Mouse (Mus musculus): ENCODE results near the gene R3hdm4. TPM values are rescaled to one million over a fixed set of nuclear protein-coding genes. Genes with fewer than 3 reads are reported as not detected.
A peak's percentile ranks its signal among the peaks of the same experiment; 100 is the strongest.
"Not testable (repeated sequence)": the region's sequence is repeated elsewhere in the genome, so short reads cannot be mapped to it uniquely, and the experiment has no call there.

Gene R3hdm4
- polyA plus RNA-seq, 1 experiment from 2014 or later: 126 TPM

GRCm38 (mm10) chr10:79906712-79907111 is 14.3 kb downstream of the R3hdm4 start:
- H3K36me3 ChIP-seq: peaks cover 70% of the 10 kb centered on the region
- H3K4me1 ChIP-seq: peaks cover 32% of the 10 kb centered on the region
- no peak overlapping the region for H3K4me3 ChIP-seq

GRCm38 (mm10) chr10:79900951-79901410 is 20.0 kb downstream of the R3hdm4 start:
- 13% methylated on average over 2 of the region's 2 CpGs for WGBS
- Histone ChIP-seq H3K27ac (replicated peaks) (no peak overlapping the region), H3K4me3 (no peak overlapping the region), H3K4me1 (peaks cover 33% of the 10 kb centered on the region), H3K36me3 (peaks cover 86% of the 10 kb centered on the region), H3K27me3 (ENCODE audit: low read depth, poor library complexity, severe bottlenecking) (peaks cover 82% of the 10 kb centered on the region), H3K9me3 (replicated peaks) (no peaks in the 10 kb centered on the region)
- peak; percentile 51 for DNase-seq (ENCODE audit: low spot score)

More at GRCm38 (mm10) chr10:79906712-79907111, 14.3 kb downstream of the R3hdm4 start:
- H3K9me3 ChIP-seq (replicated peaks): no peaks in the 10 kb centered on the region
- WGBS: 91% methylated on average over 9 of the region's 9 CpGs
- peaks cover 39% of the 10 kb centered on the region for H3K27me3 ChIP-seq (ENCODE audit: low read depth, poor library complexity, severe bottlenecking)
- no peak overlapping the region for H3K27ac ChIP-seq (replicated peaks)
- DNase-seq (ENCODE audit: low spot score): no peak

GRCm38 (mm10) chr10:79897316-79898245 is 23.4 kb downstream of the R3hdm4 start:
- H3K4me3 ChIP-seq: no peak overlapping the region
- peaks cover 32% of the 10 kb centered on the region for H3K4me1 ChIP-seq
- H3K27me3 ChIP-seq (ENCODE audit: low read depth, poor library complexity, severe bottlenecking): peaks cover 69% of the 10 kb centered on the region
- peaks cover 74% of the 10 kb centered on the region for H3K36me3 ChIP-seq
- no peak overlapping the region for H3K27ac ChIP-seq (replicated peaks)
- 54% methylated on average over 20 of the region's 20 CpGs for whole genome bisulfite sequencing
- H3K9me3 ChIP-seq (replicated peaks): no peaks in the 10 kb centered on the region
- no peak for DNase-seq (ENCODE audit: low spot score)

- 92% methylated on average over 13 of the region's 13 CpGs for WGBS
- H3K9me3 ChIP-seq (replicated peaks): no peaks in the 10 kb centered on the region
- H3K27ac ChIP-seq (replicated peaks): no peak overlapping the region
- peaks cover 62% of the 10 kb centered on the region for H3K27me3 ChIP-seq (ENCODE audit: low read depth, poor library complexity, severe bottlenecking)
- H3K4me1 ChIP-seq: peaks cover 26% of the 10 kb centered on the region
- no peak for DNase-seq (ENCODE audit: low spot score)
- peaks cover 68% of the 10 kb centered on the region for H3K36me3 ChIP-seq
- H3K4me3 ChIP-seq: no peak overlapping the region
These were observed 24.2 kb downstream of the R3hdm4 start for GRCm38 (mm10) chr10:79896814-79897213.

GRCm38 (mm10) chr10:79896306-79896705 is 24.7 kb downstream of the R3hdm4 start:
- H3K9me3 ChIP-seq (replicated peaks): no peaks in the 10 kb centered on the region
- H3K27me3 ChIP-seq (ENCODE audit: low read depth, poor library complexity, severe bottlenecking): peaks cover 60% of the 10 kb centered on the region
- no peak overlapping the region for H3K27ac ChIP-seq (replicated peaks)
- H3K36me3 ChIP-seq: peaks cover 62% of the 10 kb centered on the region
- 95% methylated on average over 16 of the region's 16 CpGs for WGBS
- H3K4me1 ChIP-seq: peaks cover 21% of the 10 kb centered on the region
- no peak overlapping the region for H3K4me3 ChIP-seq
- no peak for DNase-seq (ENCODE audit: low spot score)

- 47% methylated on average over 22 of the region's 22 CpGs for WGBS
- H3K27ac ChIP-seq (replicated peaks); H3K4me3 ChIP-seq; H3K4me1 ChIP-seq; H3K9me3 ChIP-seq (replicated peaks): not testable (repeated sequence)
- peaks cover 46% of the 10 kb centered on the region for H3K27me3 ChIP-seq (ENCODE audit: low read depth, poor library complexity, severe bottlenecking)
- H3K36me3 ChIP-seq: peaks cover 37% of the 10 kb centered on the region
- peak; percentile 84 for DNase-seq (ENCODE audit: low spot score)
These were observed 28.4 kb downstream of the R3hdm4 start for GRCm38 (mm10) chr10:79892451-79893118.

GRCm38 (mm10) chr10:79890670-79891069 is 30.3 kb downstream of the R3hdm4 start, which contains the start of gene Cfd:
Gene Cfd, plus strand, starts transcription at chr10:79890853.
- no peaks in the 10 kb centered on the region for H3K4me1 ChIP-seq
- H3K27me3 ChIP-seq (ENCODE audit: low read depth, poor library complexity, severe bottlenecking): peaks cover 29% of the 10 kb centered on the region
- WGBS: 49% methylated on average over 5 of the region's 5 CpGs
- no peak for DNase-seq (ENCODE audit: low spot score)
- peaks cover 18% of the 10 kb centered on the region for H3K36me3 ChIP-seq
- H3K9me3 ChIP-seq (replicated peaks): no peaks in the 10 kb centered on the region
- no peak within 1 kb of the TSS for H3K27ac ChIP-seq (replicated peaks)
- no peak within 1 kb of the TSS for H3K4me3 ChIP-seq

GRCm38 (mm10) chr10:79889386-79889785 is 31.6 kb downstream of the R3hdm4 start:
- WGBS: 97% methylated on average over 2 of the region's 2 CpGs
- H3K9me3 ChIP-seq (replicated peaks): no peaks in the 10 kb centered on the region
- no peaks in the 10 kb centered on the region for H3K4me1 ChIP-seq
- no peak for DNase-seq (ENCODE audit: low spot score)
- peaks cover 6% of the 10 kb centered on the region; the same call in 1 of the 2 replicates for H3K36me3 ChIP-seq
- H3K4me3 ChIP-seq: no peak overlapping the region
- peaks cover 29% of the 10 kb centered on the region for H3K27me3 ChIP-seq (ENCODE audit: low read depth, poor library complexity, severe bottlenecking)
- no peak overlapping the region for H3K27ac ChIP-seq (replicated peaks)

GRCm38 (mm10) chr10:79886611-79887010 is 34.4 kb downstream of the R3hdm4 start:
- Histone ChIP-seq H3K4me3 (no peak overlapping the region), H3K36me3 (no peaks in the 10 kb centered on the region), H3K4me1 (peaks cover 21% of the 10 kb centered on the region), H3K9me3 (replicated peaks) (no peaks in the 10 kb centered on the region), H3K27me3 (ENCODE audit: low read depth, poor library complexity, severe bottlenecking) (peaks cover 52% of the 10 kb centered on the region), H3K27ac (replicated peaks) (no peak overlapping the region)
- WGBS: 84% methylated on average over 8 of the region's 8 CpGs
- DNase-seq (ENCODE audit: low spot score): no peak

- no peak for DNase-seq (ENCODE audit: low spot score)
- H3K36me3 ChIP-seq: no peaks in the 10 kb centered on the region
- WGBS: 88% methylated on average over 6 of the region's 6 CpGs
- H3K4me1 ChIP-seq: peaks cover 21% of the 10 kb centered on the region
- peaks cover 54% of the 10 kb centered on the region for H3K27me3 ChIP-seq (ENCODE audit: low read depth, poor library complexity, severe bottlenecking)
- H3K27ac ChIP-seq (replicated peaks): no peak within 1 kb of the TSS
- no peak within 1 kb of the TSS for H3K4me3 ChIP-seq
- H3K9me3 ChIP-seq (replicated peaks): no peaks in the 10 kb centered on the region
These were observed 35.0 kb downstream of the R3hdm4 start, which contains the start of gene Elane for GRCm38 (mm10) chr10:79886054-79886453. Gene Elane, plus strand, starts transcription at chr10:79886247.

- not testable (repeated sequence) for H3K9me3 ChIP-seq (replicated peaks); DNase-seq (ENCODE audit: low spot score); H3K4me3 ChIP-seq; H3K36me3 ChIP-seq; H3K27ac ChIP-seq (replicated peaks)
- H3K27me3 ChIP-seq (ENCODE audit: low read depth, poor library complexity, severe bottlenecking): peaks cover 55% of the 10 kb centered on the region
- H3K4me1 ChIP-seq: peaks cover 26% of the 10 kb centered on the region
- WGBS: 84% methylated on average over 3 of the region's 3 CpGs
These were observed 36.1 kb downstream of the R3hdm4 start for GRCm38 (mm10) chr10:79884938-79885337.

- H3K4me1 ChIP-seq: peaks cover 30% of the 10 kb centered on the region
- peaks cover 58% of the 10 kb centered on the region for H3K27me3 ChIP-seq (ENCODE audit: low read depth, poor library complexity, severe bottlenecking)
- H3K27ac ChIP-seq (replicated peaks): no peak overlapping the region
- H3K9me3 ChIP-seq (replicated peaks): no peaks in the 10 kb centered on the region
- no peak for DNase-seq (ENCODE audit: low spot score)
- WGBS: 78% methylated on average over 4 of the region's 4 CpGs
- H3K36me3 ChIP-seq: no peaks in the 10 kb centered on the region
- no peak overlapping the region for H3K4me3 ChIP-seq
These were observed 36.6 kb downstream of the R3hdm4 start for GRCm38 (mm10) chr10:79884446-79884845.

Data from midbrain, embryonic 10.5 days (tissue).